Mouse (Mus musculus): ENCODE results near the gene Acsl4. TPM values are rescaled to one million over a fixed set of nuclear protein-coding genes. Genes with fewer than 3 reads are reported as not detected.

The Acsl4 gene
- 4.3 and 4.5 TPM in 2 replicates for polyA plus RNA-seq (2015; fragmentation: Nextera tagmentation; extraction: Ambion mirVana)

DNA sequence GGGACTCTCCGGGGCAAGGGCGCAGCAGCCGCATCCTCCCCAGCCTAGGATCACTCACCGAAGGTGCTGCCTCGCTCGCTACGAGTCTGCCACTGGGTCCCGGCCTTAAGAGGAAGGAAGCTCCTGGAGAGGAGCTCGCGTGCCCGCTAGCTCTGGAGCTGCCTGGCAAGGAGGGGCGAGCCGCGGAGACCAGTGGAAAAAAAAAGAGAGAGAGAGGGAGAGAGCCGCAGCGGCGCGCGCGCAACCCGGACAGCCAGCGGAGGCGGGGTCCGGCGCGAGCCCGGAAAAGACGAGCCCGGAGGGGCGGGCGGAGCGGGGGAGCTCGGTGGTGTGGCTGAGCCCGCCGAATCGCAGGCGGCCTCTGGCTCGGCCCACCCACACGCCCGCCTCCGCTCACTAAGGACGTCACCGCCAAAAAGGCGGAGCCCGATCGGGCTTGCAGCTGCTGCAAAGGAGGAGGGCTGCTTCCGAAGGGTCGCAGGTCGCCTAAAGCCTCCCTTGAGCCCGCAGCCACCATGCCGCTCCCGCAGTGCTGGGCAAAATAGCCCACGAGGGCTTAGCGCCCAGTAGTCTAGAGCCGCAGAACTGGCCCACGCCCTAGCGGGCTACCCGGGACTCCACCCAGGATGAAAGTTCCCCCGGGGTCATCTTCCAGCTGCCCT lies at the start of gene Acsl4:
TSS of gene Acsl4 (minus strand) at position 289 of the 662 bp plus-strand sequence.
- Histone ChIP-seq H3K9me3 (ENCODE audit: control insufficient read depth) (no peaks in the 10 kb centered on the region), H3K27ac (ENCODE audit: low read depth, low read length) (peak within 1 kb of the TSS; percentile 46; the same call in 1 of the 2 replicates), H3K4me3 (ENCODE audit: low read depth, low read length) (peak within 1 kb of the TSS; percentile 59), H3K4me1 (replicated peaks; ENCODE audit: control insufficient read depth, insufficient read depth, low read length) (no peaks in the 10 kb centered on the region), H3K36me3 (ENCODE audit: control insufficient read depth, insufficient read depth) (no peaks in the 10 kb centered on the region), H3K9ac (ENCODE audit: low read depth, low read length) (peak within 1 kb of the TSS; percentile 42), H3K4me2 (replicated peaks; ENCODE audit: low read depth) (peak within 1 kb of the TSS; percentile 71), H3K27me3 (replicated peaks; ENCODE audit: control insufficient read depth, insufficient read depth, low read length) (no peaks in the 10 kb centered on the region)
- WGBS = 14% methylated on average over 51 of the region's 59 CpGs
- TF ChIP-seq CTCF (IDR thresholded peaks at IDR 0.05; ENCODE audit: low read depth) = no peak
- peak; percentile 97 for ATAC-seq

DNA sequence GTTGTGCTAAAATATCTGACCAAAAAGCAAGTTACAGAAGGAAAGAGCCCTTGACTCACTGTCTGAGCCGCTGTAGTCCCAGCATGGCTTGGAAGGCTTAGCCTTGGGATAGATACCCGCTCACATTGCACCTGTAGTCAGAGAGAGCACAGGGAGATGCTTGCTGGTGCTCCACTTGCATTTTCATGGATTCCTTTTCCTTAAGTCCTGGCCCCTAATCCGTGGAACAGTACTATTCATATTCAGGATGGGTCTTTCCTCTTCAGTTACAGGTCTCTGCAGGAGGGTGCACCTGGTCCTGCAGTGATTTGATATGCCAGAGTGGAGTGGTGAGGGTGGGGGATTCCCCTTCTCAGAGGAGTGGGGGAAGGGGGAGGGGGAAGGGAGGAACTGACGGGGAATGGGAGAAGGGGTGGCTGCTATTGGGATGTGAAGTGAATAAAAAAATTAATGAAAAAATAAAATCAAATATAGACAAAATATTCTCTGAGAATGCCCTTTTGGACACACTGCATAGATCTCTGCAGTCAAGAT lies 47.7 kb upstream of the Acsl4 start:
- Histone ChIP-seq H3K27me3 (replicated peaks; ENCODE audit: control insufficient read depth, insufficient read depth, low read length) (no peaks in the 10 kb centered on the region), H3K4me1 (replicated peaks; ENCODE audit: control insufficient read depth, insufficient read depth, low read length) (no peaks in the 10 kb centered on the region), H3K9ac (ENCODE audit: low read depth, low read length) (no peak overlapping the region), H3K9me3 (ENCODE audit: control insufficient read depth) (no peaks in the 10 kb centered on the region), H3K36me3 (ENCODE audit: control insufficient read depth, insufficient read depth) (no peaks in the 10 kb centered on the region), H3K27ac (ENCODE audit: low read depth, low read length) (no peak overlapping the region), H3K4me2 (replicated peaks; ENCODE audit: low read depth) (no peak overlapping the region), H3K4me3 (ENCODE audit: low read depth, low read length) (no peak overlapping the region)
- WGBS = 38% methylated on average over 4 of the region's 4 CpGs
- ATAC-seq = no peak
- no peak for TF ChIP-seq CTCF (IDR thresholded peaks at IDR 0.05; ENCODE audit: low read depth)

DNA sequence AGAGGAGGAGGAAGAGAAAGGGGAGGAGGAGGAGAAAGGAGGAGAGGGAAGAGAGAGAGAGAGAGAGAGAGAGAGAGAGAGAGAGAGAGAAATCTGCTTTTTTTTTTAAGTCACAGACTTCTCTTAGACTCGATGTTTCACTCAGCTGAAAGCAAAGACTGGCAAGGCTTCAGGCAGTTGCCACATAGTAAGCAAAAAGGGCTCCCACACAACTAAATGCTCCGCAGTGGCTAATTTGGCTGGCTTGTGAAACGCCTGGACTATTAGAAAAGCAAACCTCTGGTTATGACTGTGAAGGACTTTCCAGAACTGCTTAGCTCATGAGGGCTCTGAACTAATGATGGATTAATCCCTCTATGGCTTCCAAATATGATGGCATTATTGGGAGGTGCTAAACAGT lies 42.5 kb upstream of the Acsl4 start:
- WGBS = 80% methylated on average over 3 of the region's 3 CpGs
- H3K27ac ChIP-seq (ENCODE audit: low read depth, low read length) = no peak overlapping the region
- no peak overlapping the region for H3K9ac ChIP-seq (ENCODE audit: low read depth, low read length)
- ATAC-seq = no peak
- no peak for TF ChIP-seq CTCF (IDR thresholded peaks at IDR 0.05; ENCODE audit: low read depth)
- H3K4me1 ChIP-seq (replicated peaks; ENCODE audit: control insufficient read depth, insufficient read depth, low read length) = no peaks in the 10 kb centered on the region
- no peaks in the 10 kb centered on the region for H3K27me3 ChIP-seq (replicated peaks; ENCODE audit: control insufficient read depth, insufficient read depth, low read length)
- H3K4me2 ChIP-seq (replicated peaks; ENCODE audit: low read depth) = no peak overlapping the region
- no peaks in the 10 kb centered on the region for H3K36me3 ChIP-seq (ENCODE audit: control insufficient read depth, insufficient read depth)
- H3K4me3 ChIP-seq (ENCODE audit: low read depth, low read length) = no peak overlapping the region
- no peaks in the 10 kb centered on the region for H3K9me3 ChIP-seq (ENCODE audit: control insufficient read depth)

DNA sequence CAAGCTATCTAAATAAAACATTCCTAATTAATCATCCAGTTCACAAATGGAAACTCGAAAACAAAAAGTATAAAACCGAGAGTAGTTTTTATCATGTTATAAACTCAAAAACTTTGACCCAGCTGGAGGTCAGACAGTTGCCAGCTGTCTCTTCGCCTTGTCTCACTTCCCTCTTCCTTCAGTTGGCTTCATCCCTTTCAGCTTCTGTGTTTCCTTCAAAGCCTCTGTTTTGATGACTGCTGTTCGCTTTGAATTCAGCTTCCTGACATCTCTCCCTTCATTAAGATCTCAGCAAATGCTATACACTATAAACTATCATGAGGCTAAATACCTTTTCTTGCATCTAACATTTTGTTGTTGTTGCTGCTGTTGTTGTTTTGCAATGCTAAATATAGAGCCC lies 36.8 kb upstream of the Acsl4 start:
- Histone ChIP-seq H3K27ac (ENCODE audit: low read depth, low read length) (no peak overlapping the region), H3K36me3 (ENCODE audit: control insufficient read depth, insufficient read depth) (no peaks in the 10 kb centered on the region), H3K4me3 (ENCODE audit: low read depth, low read length) (no peak overlapping the region), H3K4me1 (replicated peaks; ENCODE audit: control insufficient read depth, insufficient read depth, low read length) (no peaks in the 10 kb centered on the region), H3K9me3 (ENCODE audit: control insufficient read depth) (no peaks in the 10 kb centered on the region), H3K27me3 (replicated peaks; ENCODE audit: control insufficient read depth, insufficient read depth, low read length) (no peaks in the 10 kb centered on the region), H3K9ac (ENCODE audit: low read depth, low read length) (no peak overlapping the region), H3K4me2 (replicated peaks; ENCODE audit: low read depth) (no peak overlapping the region)
- no peak for ATAC-seq
- no peak for TF ChIP-seq CTCF (IDR thresholded peaks at IDR 0.05; ENCODE audit: low read depth)
- 54% methylated on average over 4 of the region's 4 CpGs for WGBS

DNA sequence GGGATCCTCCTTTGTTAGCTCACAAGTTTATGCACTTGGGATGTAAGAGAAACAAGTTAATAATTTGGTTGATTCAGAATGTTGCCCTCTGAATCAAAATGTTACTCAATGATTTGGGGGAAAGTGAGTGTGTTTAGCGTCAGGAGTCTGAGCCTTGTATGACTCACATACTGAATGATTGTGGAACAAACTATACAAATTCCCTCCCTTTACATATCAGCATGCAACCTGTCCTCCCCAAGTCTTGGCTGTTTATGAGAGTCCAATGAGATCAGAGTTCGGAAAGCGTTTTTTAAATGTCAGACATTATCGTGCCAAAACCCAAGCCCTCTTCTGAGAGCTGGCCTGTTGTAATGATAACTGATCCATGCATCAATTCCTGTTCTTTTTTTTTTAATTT lies 36.3 kb upstream of the Acsl4 start:
- Histone ChIP-seq H3K36me3 (ENCODE audit: control insufficient read depth, insufficient read depth) (no peaks in the 10 kb centered on the region), H3K4me2 (replicated peaks; ENCODE audit: low read depth) (no peak overlapping the region), H3K27ac (ENCODE audit: low read depth, low read length) (no peak overlapping the region), H3K27me3 (replicated peaks; ENCODE audit: control insufficient read depth, insufficient read depth, low read length) (no peaks in the 10 kb centered on the region), H3K9me3 (ENCODE audit: control insufficient read depth) (no peaks in the 10 kb centered on the region), H3K4me1 (replicated peaks; ENCODE audit: control insufficient read depth, insufficient read depth, low read length) (no peaks in the 10 kb centered on the region), H3K9ac (ENCODE audit: low read depth, low read length) (no peak overlapping the region), H3K4me3 (ENCODE audit: low read depth, low read length) (no peak overlapping the region)
- no peak for TF ChIP-seq CTCF (IDR thresholded peaks at IDR 0.05; ENCODE audit: low read depth)
- WGBS = 68% methylated on average over 4 of the region's 4 CpGs
- no peak for ATAC-seq

DNA sequence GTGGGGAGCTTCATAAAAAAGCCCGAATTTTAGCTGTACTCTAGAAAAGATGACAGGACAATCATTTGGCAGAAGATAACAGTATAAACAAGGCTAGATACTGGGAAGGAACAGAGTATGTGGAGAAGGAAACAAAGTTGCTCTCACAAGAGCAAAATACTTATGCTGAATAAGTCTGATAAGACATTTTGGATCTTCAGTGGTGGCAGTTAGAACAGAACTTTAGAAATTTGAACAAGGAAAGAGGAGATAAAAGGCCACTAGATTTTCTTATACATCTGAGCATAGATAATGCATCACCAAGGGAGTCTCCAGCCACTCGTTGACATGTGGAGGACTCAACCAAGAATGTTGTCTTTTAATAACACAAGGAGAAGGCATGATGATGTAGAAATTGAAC lies 23.5 kb upstream of the Acsl4 start:
- 74% methylated on average over 2 of the region's 2 CpGs for WGBS
- no peak for TF ChIP-seq CTCF (IDR thresholded peaks at IDR 0.05; ENCODE audit: low read depth)
- H3K9ac ChIP-seq (ENCODE audit: low read depth, low read length) = no peak overlapping the region
- no peak overlapping the region for H3K4me3 ChIP-seq (ENCODE audit: low read depth, low read length)
- H3K36me3 ChIP-seq (ENCODE audit: control insufficient read depth, insufficient read depth) = no peaks in the 10 kb centered on the region
- H3K4me2 ChIP-seq (replicated peaks; ENCODE audit: low read depth) = no peak overlapping the region
- H3K4me1 ChIP-seq (replicated peaks; ENCODE audit: control insufficient read depth, insufficient read depth, low read length) = no peaks in the 10 kb centered on the region
- no peaks in the 10 kb centered on the region for H3K27me3 ChIP-seq (replicated peaks; ENCODE audit: control insufficient read depth, insufficient read depth, low read length)
- H3K9me3 ChIP-seq (ENCODE audit: control insufficient read depth) = no peaks in the 10 kb centered on the region
- H3K27ac ChIP-seq (ENCODE audit: low read depth, low read length) = no peak overlapping the region
- no peak for ATAC-seq
